Mouse (Mus musculus): ENCODE measurements at regions not wholly inside any gene's neighbourhood (a gene's known extent, or its start where the extent isn't known, plus 50 kb on each side); places are given as distances from the start of the nearest gene placed in this dataset.

GRCm38 (mm10) chr11:7508861-7509260 lies 295.1 kb upstream of the Igfbp3 start:
- peak; percentile 5 for DNase-seq (ENCODE audit: low read depth, low spot score)

- peak; percentile 57 for DNase-seq (ENCODE audit: low read depth, low spot score)
Observed at GRCm38 (mm10) chr11:7506421-7506945, 292.8 kb upstream of the Igfbp3 start.

GRCm38 (mm10) chr11:7504651-7505321 lies 291.1 kb upstream of the Igfbp3 start:
- DNase-seq (ENCODE audit: low read depth, low spot score): no peak

- no peak for DNase-seq (ENCODE audit: low read depth, low spot score)
Observed at GRCm38 (mm10) chr11:7502679-7503078, 289.0 kb upstream of the Igfbp3 start.

- DNase-seq (ENCODE audit: low read depth, low spot score): no peak
Observed at GRCm38 (mm10) chr11:7502045-7502444, 288.3 kb upstream of the Igfbp3 start.

GRCm38 (mm10) chr11:7497803-7498202 lies 284.1 kb upstream of the Igfbp3 start:
- no peak for DNase-seq (ENCODE audit: low read depth, low spot score)

GRCm38 (mm10) chr11:7473832-7474545 lies 260.3 kb upstream of the Igfbp3 start:
- no peak for DNase-seq (ENCODE audit: low read depth, low spot score)

GRCm38 (mm10) chr11:7465522-7465921 lies 251.8 kb upstream of the Igfbp3 start:
- no peak for DNase-seq (ENCODE audit: low read depth, low spot score)

GRCm38 (mm10) chr11:7461956-7462771 lies 248.4 kb upstream of the Igfbp3 start:
- peak; percentile 13 for DNase-seq (ENCODE audit: low read depth, low spot score)

GRCm38 (mm10) chr11:7451756-7452155 lies 238.0 kb upstream of the Igfbp3 start:
- DNase-seq (ENCODE audit: low read depth, low spot score): no peak

GRCm38 (mm10) chr11:7444494-7444893 lies 230.8 kb upstream of the Igfbp3 start:
- DNase-seq (ENCODE audit: low read depth, low spot score): no peak

GRCm38 (mm10) chr11:7439276-7439675 lies 225.6 kb upstream of the Igfbp3 start:
- peak; percentile 3 for DNase-seq (ENCODE audit: low read depth, low spot score)

GRCm38 (mm10) chr11:7434591-7434990 lies 220.9 kb upstream of the Igfbp3 start:
- DNase-seq (ENCODE audit: low read depth, low spot score): peak; percentile 4

- DNase-seq (ENCODE audit: low read depth, low spot score): no peak
Observed at GRCm38 (mm10) chr11:7427771-7428170, 214.0 kb upstream of the Igfbp3 start.

GRCm38 (mm10) chr11:7425233-7425632 lies 211.5 kb upstream of the Igfbp3 start:
- DNase-seq (ENCODE audit: low read depth, low spot score): no peak

GRCm38 (mm10) chr11:7424082-7424471 lies 210.4 kb upstream of the Igfbp3 start:
- DNase-seq (ENCODE audit: low read depth, low spot score): peak; percentile 9

- DNase-seq (ENCODE audit: low read depth, low spot score): peak; percentile 41
Observed at GRCm38 (mm10) chr11:7423276-7424081, 209.8 kb upstream of the Igfbp3 start.

GRCm38 (mm10) chr11:7412631-7413030 lies 198.9 kb upstream of the Igfbp3 start:
- DNase-seq (ENCODE audit: low read depth, low spot score): no peak

GRCm38 (mm10) chr11:7408992-7409391 lies 195.3 kb upstream of the Igfbp3 start:
- DNase-seq (ENCODE audit: low read depth, low spot score): peak; percentile 25

GRCm38 (mm10) chr11:7404666-7405065 lies 190.9 kb upstream of the Igfbp3 start:
- DNase-seq (ENCODE audit: low read depth, low spot score): no peak

- DNase-seq (ENCODE audit: low read depth, low spot score): no peak
Observed at GRCm38 (mm10) chr11:7371835-7372234, 158.1 kb upstream of the Igfbp3 start.

Data from mesoderm, embryonic 11.5 days (tissue).